Mouse (Mus musculus) liver, embryonic 12.5 days (tissue): Measurements from ENCODE around the gene Eif3d. TPM values are rescaled to one million over a fixed set of nuclear protein-coding genes. Genes with fewer than 3 reads are reported as not detected.
A peak's percentile ranks its signal among the peaks of the same experiment; 100 is the strongest.

Experiments
- ATAC-seq: fragments of 200-750 bp; cut with Nextera tagmentation; 2 replicates; pipeline ENCODE4 v1.8.0; 2017; ENCODE audit warnings: moderate number of reproducible peaks, mild to moderate bottlenecking, moderate library complexity
- H3K27ac ChIP-seq: fragments of 300-500 bp; sonication (generic); 2 replicates; pipeline ENCODE4 v1.5.1; 2016; ENCODE audit warnings: mild to moderate bottlenecking
- H3K27me3 ChIP-seq: fragments of 300-500 bp; sonication (generic); replicated peaks from 2 replicates; pipeline ENCODE4 v1.6.1; 2016; ENCODE audit warnings: mild to moderate bottlenecking, moderate library complexity
- H3K36me3 ChIP-seq: fragments of 300-500 bp; sonication (generic); 2 replicates; pipeline ENCODE4 v1.6.1; 2016; ENCODE audit warnings: mild to moderate bottlenecking, moderate library complexity
- H3K4me1 ChIP-seq: fragments of 300-500 bp; sonication (generic); 2 replicates; pipeline ENCODE4 v1.6.1; 2016
- H3K4me2 ChIP-seq: fragments of 300-500 bp; sonication (generic); 2 replicates; pipeline ENCODE4 v1.6.1; 2016; ENCODE audit warnings: mild to moderate bottlenecking, moderate library complexity
- H3K4me3 ChIP-seq: fragments of 300-500 bp; sonication (generic); 2 replicates; pipeline ENCODE4 v1.5.1; 2016; ENCODE audit warnings: mild to moderate bottlenecking, moderate library complexity
- H3K9ac ChIP-seq: fragments of 300-500 bp; sonication (generic); 2 replicates; pipeline ENCODE4 v1.6.1; 2016; ENCODE audit warnings: mild to moderate bottlenecking, moderate library complexity
- H3K9me3 ChIP-seq: fragments of 300-500 bp; sonication (generic); replicated peaks from 2 replicates; pipeline ENCODE4 v1.6.1; 2016; ENCODE audit warnings: mild to moderate bottlenecking, moderate library complexity
- WGBS: fragments of 180-500 bp; shearing (Covaris S2); methylation state at CpG from one replicate; pipeline ENCODE4 v1.1.7; 2016; ENCODE audit not compliant: insufficient replicate concordance; 5-methylcytosine and 5-hydroxymethylcytosine counted together
- polyA plus RNA-seq: library from polyadenylated mRNA; unstranded; fragments of >200 nt; fragmentation: Nextera tagmentation; extraction: Ambion mirVana; gene quantifications from 2 replicates; pipeline ENCODE4 v1.2.1, GENCODE M21; 2016

Gene Eif3d
- polyA plus RNA-seq, 1 experiment from 2014 or later = 271 TPM

DNA sequence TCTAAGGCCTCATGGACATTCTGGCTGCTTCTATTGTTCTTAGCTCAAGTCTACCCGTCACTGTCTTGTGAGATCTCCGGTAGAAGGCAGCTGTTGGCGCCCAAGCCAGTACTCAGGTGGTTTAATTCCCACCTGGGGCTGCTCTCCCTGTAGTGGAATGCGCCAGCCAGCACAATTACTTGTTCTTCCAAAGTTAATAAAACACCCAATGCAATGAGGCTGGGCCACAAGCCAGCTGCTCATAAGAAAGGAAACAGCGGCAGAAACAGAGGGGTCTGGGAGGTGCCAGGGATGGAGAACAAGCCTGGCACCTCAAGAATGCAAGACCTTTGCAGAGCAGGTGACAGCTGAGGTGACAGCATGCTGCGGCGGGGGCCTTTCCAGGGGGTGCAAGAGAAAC, 21.6 kb downstream of the Eif3d start:
- Histone ChIP-seq H3K36me3 (0 out of 2 replicates have a peak, but pooled peaks cover 3% of the 10 kb centered on the region), H3K27ac (no peak overlapping the region), H3K9ac (no peak overlapping the region), H3K4me3 (no peak overlapping the region), H3K9me3 (no peaks in the 10 kb centered on the region), H3K4me1 (no peaks in the 10 kb centered on the region), H3K27me3 (peaks cover 12% of the 10 kb centered on the region), H3K4me2 (no peak overlapping the region)
- WGBS = 77% methylated on average over 7 of the region's 7 CpGs
- ATAC-seq = no peak

GRCm38 (mm10) chr15:77945711-77946110, 24.9 kb downstream of the Eif3d start:
- 45% methylated on average over 4 of the region's 4 CpGs for WGBS
- Histone ChIP-seq H3K4me1 (no peaks in the 10 kb centered on the region), H3K9me3 (no peaks in the 10 kb centered on the region), H3K9ac (no peak overlapping the region), H3K4me3 (no peak overlapping the region), H3K36me3 (no peaks in the 10 kb centered on the region; the same call in 1 of the 2 replicates), H3K27me3 (0 out of 2 replicates have a peak, but pooled peaks cover 4% of the 10 kb centered on the region), H3K27ac (no peak overlapping the region), H3K4me2 (no peak overlapping the region)
- ATAC-seq = no peak

DNA sequence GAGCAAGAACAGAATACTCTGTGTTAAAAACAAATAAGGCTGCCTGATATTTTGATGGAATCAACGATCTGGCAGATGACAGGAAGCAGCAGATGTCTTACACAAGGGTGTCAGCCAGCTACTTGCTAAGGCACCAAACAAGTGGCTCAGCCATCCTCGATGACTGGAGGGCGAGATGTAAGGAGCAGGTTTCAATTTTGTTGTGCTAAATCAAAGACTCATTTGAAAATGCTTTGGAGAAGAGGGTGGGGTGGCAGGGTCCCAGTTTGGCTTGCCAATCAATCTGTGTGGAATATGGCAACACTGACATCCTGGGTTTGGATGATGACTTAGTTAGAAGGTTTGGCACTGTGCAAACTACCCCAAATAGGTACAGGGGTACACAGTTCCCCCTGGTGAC, 29.1 kb downstream of the Eif3d start:
- no peak for ATAC-seq

DNA sequence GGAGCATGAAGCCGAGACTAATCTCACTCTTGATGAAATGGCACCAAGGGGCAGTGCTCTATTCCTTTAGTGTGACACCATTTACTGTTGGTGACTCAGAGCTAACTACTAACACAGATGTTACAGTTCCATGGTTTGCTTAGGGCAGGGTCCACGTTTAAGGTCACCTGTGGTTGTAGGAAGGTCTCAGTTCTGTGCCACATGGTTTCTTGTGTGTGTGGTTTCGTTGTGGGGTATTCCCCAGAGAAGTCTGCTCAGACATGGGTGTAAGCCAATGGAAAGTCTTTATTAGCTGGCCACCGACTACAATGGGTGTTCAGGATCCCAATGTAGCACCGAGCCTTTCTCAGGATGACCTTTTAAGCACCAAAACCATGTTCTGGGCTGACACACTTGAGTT, 32.1 kb downstream of the Eif3d start:
- H3K4me1 ChIP-seq = peaks cover 5% of the 10 kb centered on the region
- no peaks in the 10 kb centered on the region for H3K9me3 ChIP-seq
- H3K27ac ChIP-seq = no peak overlapping the region
- H3K27me3 ChIP-seq = peaks cover 23% of the 10 kb centered on the region; the same call in 1 of the 2 replicates
- ATAC-seq = no peak
- 63% methylated on average over 5 of the region's 5 CpGs for WGBS
- H3K4me2 ChIP-seq = no peak overlapping the region
- H3K4me3 ChIP-seq = no peak overlapping the region
- H3K36me3 ChIP-seq = no peaks in the 10 kb centered on the region; the same call in 1 of the 2 replicates
- no peak overlapping the region for H3K9ac ChIP-seq

More for the DNA sequence above, 29.1 kb downstream of the Eif3d start:
- Histone ChIP-seq H3K4me2 (no peak overlapping the region), H3K27ac (no peak overlapping the region), H3K36me3 (no peaks in the 10 kb centered on the region; the same call in 1 of the 2 replicates), H3K9ac (no peak overlapping the region), H3K27me3 (0 out of 2 replicates have a peak, but pooled peaks cover 7% of the 10 kb centered on the region), H3K4me1 (no peaks in the 10 kb centered on the region), H3K4me3 (no peak overlapping the region), H3K9me3 (no peaks in the 10 kb centered on the region)
- WGBS = 66% methylated on average over 3 of the region's 3 CpGs

DNA sequence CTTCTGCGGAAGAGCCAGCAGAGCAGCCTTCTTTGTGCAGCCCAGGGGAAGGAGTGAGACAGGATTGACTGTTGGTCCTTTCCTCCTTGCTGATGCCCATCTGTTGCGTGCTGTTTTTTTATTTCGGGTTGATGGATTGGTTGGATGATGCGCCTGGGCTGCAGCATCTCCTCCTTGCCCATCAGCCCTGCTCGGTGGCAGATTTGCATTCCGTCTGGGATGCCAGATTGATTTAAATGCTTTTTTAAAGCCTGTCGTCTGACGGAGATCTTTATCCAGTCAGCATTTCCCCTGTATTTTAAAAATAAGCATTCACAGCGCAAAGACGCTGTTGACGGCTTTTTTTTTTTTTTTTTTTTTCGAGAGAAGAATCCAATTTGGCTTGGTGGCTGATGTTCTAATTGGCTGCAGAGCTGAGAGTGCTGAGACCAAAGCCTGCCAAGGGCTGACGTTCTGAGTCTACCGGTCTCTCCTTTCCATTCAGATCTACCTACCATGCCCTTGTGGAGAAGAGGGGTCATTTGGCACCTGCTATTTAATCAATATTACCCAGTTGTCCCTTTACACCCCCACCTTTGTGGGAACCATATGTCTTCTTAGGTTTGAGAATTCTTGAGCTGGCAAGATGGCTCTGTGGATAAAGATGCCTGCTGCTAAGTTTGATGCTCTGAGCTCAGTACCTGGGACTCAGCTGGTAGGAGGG, 34.8 kb downstream of the Eif3d start:
- Histone ChIP-seq H3K4me2 (no peak overlapping the region), H3K9me3 (no peaks in the 10 kb centered on the region)
- no peak for ATAC-seq

DNA sequence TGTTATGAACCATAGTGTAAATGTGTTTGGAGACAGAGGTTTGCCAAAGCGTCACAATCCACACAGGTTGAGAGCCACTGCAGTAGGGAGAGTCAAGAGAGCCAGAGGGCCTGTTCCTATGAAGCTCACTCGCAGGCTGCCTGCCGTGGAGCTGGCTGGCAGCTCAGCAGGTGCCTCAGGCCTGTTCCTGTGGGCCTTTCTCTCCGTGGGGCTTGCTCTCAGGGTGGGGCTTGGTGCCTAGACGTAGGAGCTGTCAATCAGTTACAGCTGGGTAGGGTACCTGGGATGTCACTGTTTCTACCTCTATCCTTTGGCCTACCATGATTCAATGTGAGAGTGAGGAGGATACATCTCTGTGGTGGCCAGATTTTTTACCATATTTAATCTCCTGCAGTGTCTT, 35.6 kb downstream of the Eif3d start:
- 48% methylated on average over 5 of the region's 5 CpGs for WGBS
- Histone ChIP-seq H3K4me2 (no peak overlapping the region), H3K36me3 (no peaks in the 10 kb centered on the region), H3K9ac (no peak overlapping the region), H3K27ac (no peak overlapping the region), H3K4me3 (no peak overlapping the region), H3K27me3 (peaks cover 19% of the 10 kb centered on the region; the same call in 1 of the 2 replicates), H3K9me3 (no peaks in the 10 kb centered on the region), H3K4me1 (peaks cover 39% of the 10 kb centered on the region)
- ATAC-seq = no peak

More for the DNA sequence above, 34.8 kb downstream of the Eif3d start:
- Histone ChIP-seq H3K9ac (no peak overlapping the region), H3K27me3 (peaks cover 19% of the 10 kb centered on the region; the same call in 1 of the 2 replicates), H3K4me3 (no peak overlapping the region), H3K27ac (no peak overlapping the region), H3K36me3 (no peaks in the 10 kb centered on the region), H3K4me1 (peaks cover 30% of the 10 kb centered on the region)
- WGBS = 72% methylated on average over 14 of the region's 14 CpGs

- H3K4me3 ChIP-seq = no peak overlapping the region
- H3K9ac ChIP-seq = no peak overlapping the region
- peaks cover 45% of the 10 kb centered on the region for H3K4me1 ChIP-seq
- no peaks in the 10 kb centered on the region for H3K36me3 ChIP-seq
- H3K9me3 ChIP-seq = no peaks in the 10 kb centered on the region
- 0 out of 2 replicates have a peak overlapping the region, but pooled peaks have one; percentile 31 for H3K4me2 ChIP-seq
- peaks cover 19% of the 10 kb centered on the region; the same call in 1 of the 2 replicates for H3K27me3 ChIP-seq
- no peak overlapping the region for H3K27ac ChIP-seq
- no peak for ATAC-seq
- WGBS = 62% methylated on average over 11 of the region's 11 CpGs
Observed at GRCm38 (mm10) chr15:77934326-77934725, 36.3 kb downstream of the Eif3d start.

- Histone ChIP-seq H3K4me3 (no peak overlapping the region), H3K4me1 (peaks cover 46% of the 10 kb centered on the region), H3K27ac (no peak overlapping the region), H3K36me3 (no peaks in the 10 kb centered on the region), H3K27me3 (peaks cover 19% of the 10 kb centered on the region; the same call in 1 of the 2 replicates), H3K9me3 (no peaks in the 10 kb centered on the region), H3K4me2 (peak overlapping the region; percentile 31), H3K9ac (no peak overlapping the region)
- ATAC-seq = no peak
- 1% methylated on average over 14 of the region's 14 CpGs for WGBS
Observed at GRCm38 (mm10) chr15:77933770-77934169, 36.8 kb downstream of the Eif3d start.

DNA sequence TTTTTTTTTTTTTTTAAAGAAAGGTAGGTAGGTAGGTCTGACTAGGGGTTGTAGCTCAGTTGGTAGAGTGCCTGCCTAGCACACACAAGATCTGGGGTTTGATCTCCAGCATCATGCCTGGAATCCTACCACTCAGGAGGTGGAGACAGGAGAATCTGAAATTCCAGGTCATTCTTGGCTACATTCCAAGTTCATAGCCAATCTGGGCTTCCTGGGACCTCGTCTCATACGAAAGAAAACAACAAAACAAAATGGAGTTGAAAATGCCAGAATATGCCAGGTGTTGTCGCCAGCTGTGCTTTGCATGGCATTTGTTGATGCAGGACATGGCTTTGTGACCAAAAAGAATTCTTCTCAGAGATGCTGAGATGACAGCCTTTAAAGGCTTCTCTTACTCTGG, 37.4 kb downstream of the Eif3d start:
- Histone ChIP-seq H3K4me3 (no peak overlapping the region), H3K9ac (no peak overlapping the region), H3K27me3 (peaks cover 19% of the 10 kb centered on the region; the same call in 1 of the 2 replicates), H3K4me1 (peaks cover 48% of the 10 kb centered on the region), H3K4me2 (no peak overlapping the region), H3K36me3 (no peaks in the 10 kb centered on the region), H3K27ac (no peak overlapping the region), H3K9me3 (no peaks in the 10 kb centered on the region)
- no peak for ATAC-seq
- 48% methylated on average over 3 of the region's 3 CpGs for WGBS

GRCm38 (mm10) chr15:77931689-77932016, 39.0 kb downstream of the Eif3d start:
- Histone ChIP-seq H3K9ac (peak overlapping the region; percentile 53), H3K4me2 (peak overlapping the region; percentile 88), H3K4me1 (peaks cover 63% of the 10 kb centered on the region), H3K4me3 (peak overlapping the region; percentile 10), H3K9me3 (no peaks in the 10 kb centered on the region), H3K27ac (peak overlapping the region; percentile 86), H3K27me3 (peaks cover 15% of the 10 kb centered on the region; the same call in 1 of the 2 replicates), H3K36me3 (peaks cover 11% of the 10 kb centered on the region)
- 20% methylated on average over 6 of the region's 6 CpGs for WGBS
- ATAC-seq = peak; percentile 61

DNA sequence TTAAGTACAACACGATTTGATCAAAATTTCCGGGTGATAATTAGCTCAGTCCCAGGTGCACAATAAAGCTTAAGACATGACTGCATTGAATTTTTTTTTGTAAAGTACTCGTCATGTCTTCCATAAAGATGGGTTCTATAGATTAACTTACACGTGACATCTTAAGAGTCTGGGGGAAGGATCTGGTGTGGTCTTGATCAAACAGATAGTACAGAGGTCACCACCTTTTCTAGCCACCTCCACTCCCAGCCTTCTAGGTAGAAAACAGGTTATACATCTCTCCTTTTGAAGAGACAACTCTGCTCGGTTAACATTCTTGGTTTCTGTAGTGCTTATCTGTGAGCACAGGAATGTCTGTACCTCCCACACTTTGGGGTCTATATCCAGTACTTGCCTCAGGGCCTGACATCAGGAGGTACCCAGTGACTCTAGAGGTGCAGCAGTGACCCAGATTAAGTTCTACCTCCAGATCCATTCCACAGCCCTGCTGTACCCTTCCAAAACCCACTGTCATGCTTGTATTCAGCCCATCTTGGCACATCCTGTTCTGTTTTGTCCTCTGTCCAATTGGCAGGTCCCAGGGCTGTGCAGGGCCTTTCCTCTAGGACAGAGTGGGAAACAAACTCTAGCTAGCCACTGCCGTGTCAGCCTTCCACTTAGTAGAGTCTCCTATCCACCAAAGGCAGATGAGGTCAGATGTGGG, 39.5 kb downstream of the Eif3d start:
- 44% methylated on average over 6 of the region's 6 CpGs for WGBS
- H3K4me1 ChIP-seq = peaks cover 67% of the 10 kb centered on the region
- H3K27me3 ChIP-seq = peaks cover 15% of the 10 kb centered on the region; the same call in 1 of the 2 replicates
- peak; percentile 28; the same call in 1 of the 2 replicates for ATAC-seq
- H3K9ac ChIP-seq = peak overlapping the region; percentile 79
- no peaks in the 10 kb centered on the region for H3K9me3 ChIP-seq
- H3K27ac ChIP-seq = peak overlapping the region; percentile 86
- peaks cover 16% of the 10 kb centered on the region for H3K36me3 ChIP-seq
- H3K4me2 ChIP-seq = peak overlapping the region; percentile 88
- peak overlapping the region; percentile 10 for H3K4me3 ChIP-seq

- peaks cover 67% of the 10 kb centered on the region for H3K4me1 ChIP-seq
- H3K9ac ChIP-seq = peak overlapping the region; percentile 79
- peak overlapping the region; percentile 82 for H3K4me3 ChIP-seq
- ATAC-seq = no peak
- H3K4me2 ChIP-seq = peak overlapping the region; percentile 88
- H3K27me3 ChIP-seq = peaks cover 6% of the 10 kb centered on the region; the same call in 1 of the 2 replicates
- no peaks in the 10 kb centered on the region for H3K9me3 ChIP-seq
- H3K27ac ChIP-seq = peak overlapping the region; percentile 86
- WGBS = 44% methylated on average over 8 of the region's 8 CpGs
- H3K36me3 ChIP-seq = peaks cover 30% of the 10 kb centered on the region
Observed at GRCm38 (mm10) chr15:77929804-77930203, 40.8 kb downstream of the Eif3d start.
